Mouse (Mus musculus) limb, embryonic 13.5 days (tissue): ENCODE measurements around the gene Tubb3. TPM values are rescaled to one million over a fixed set of nuclear protein-coding genes. Genes with fewer than 3 reads are reported as not detected.
"Not testable (repeated sequence)": the region's sequence is repeated elsewhere in the genome, so short reads cannot be mapped to it uniquely, and the experiment has no call there.

ENCODE experiments used
- ATAC-seq: fragments of 200-750 bp; cut with Nextera tagmentation; 2 replicates; pipeline ENCODE4 v1.8.0; 2017; ENCODE audit warnings: low read depth, moderate number of reproducible peaks, moderate TSS enrichment; ENCODE audit not compliant: low FRiP score
- H3K27ac ChIP-seq: fragments of 300-500 bp; sonication (generic); 2 replicates; pipeline ENCODE4 v1.5.1; 2015; ENCODE audit warnings: inconsistent platforms, mild to moderate bottlenecking, moderate library complexity
- H3K27me3 ChIP-seq: fragments of 300-500 bp; sonication (generic); 2 replicates; pipeline ENCODE4 v1.6.1; 2015; ENCODE audit warnings: mild to moderate bottlenecking, inconsistent platforms
- H3K36me3 ChIP-seq: fragments of 300-500 bp; sonication (generic); 2 replicates; pipeline ENCODE4 v1.6.1; 2015; ENCODE audit warnings: inconsistent platforms, mild to moderate bottlenecking, moderate library complexity
- H3K4me1 ChIP-seq: fragments of 300-500 bp; sonication (generic); 2 replicates; pipeline ENCODE4 v1.6.1; 2015; ENCODE audit warnings: inconsistent platforms
- H3K4me2 ChIP-seq: fragments of 300-500 bp; sonication (generic); replicated peaks from 2 replicates; pipeline ENCODE4 v1.6.1; 2015; ENCODE audit warnings: inconsistent platforms, mild to moderate bottlenecking, moderate library complexity
- H3K4me3 ChIP-seq: fragments of 300-500 bp; sonication (generic); 2 replicates; pipeline ENCODE4 v1.5.1; 2015; ENCODE audit warnings: moderate library complexity, mild to moderate bottlenecking, inconsistent platforms
- H3K9ac ChIP-seq: fragments of 300-500 bp; sonication (generic); 2 replicates; pipeline ENCODE4 v1.6.1; 2015; ENCODE audit warnings: mild to moderate bottlenecking, inconsistent platforms
- H3K9me3 ChIP-seq: fragments of 300-500 bp; sonication (generic); 2 replicates; pipeline ENCODE4 v1.6.1; 2016; ENCODE audit warnings: inconsistent platforms
- WGBS: fragments of 180-500 bp; shearing (Covaris S2); methylation state at CpG from one replicate; pipeline ENCODE4 v1.1.7; 2015; 5-methylcytosine and 5-hydroxymethylcytosine counted together
- polyA plus RNA-seq: library from polyadenylated mRNA; unstranded; fragments of >200 nt; fragmentation: Nextera tagmentation; extraction: Ambion mirVana; gene quantifications from 2 replicates; pipeline ENCODE4 v1.2.1, GENCODE M21; 2015

Gene Tubb3
- polyA plus RNA-seq, 1 experiment from 2014 or later: 6.9 TPM

- Histone ChIP-seq H3K27me3 (peaks cover 41% of the 10 kb centered on the region), H3K4me1 (peaks cover 21% of the 10 kb centered on the region)
- H3K36me3 ChIP-seq, H3K9me3 ChIP-seq, ATAC-seq, H3K9ac ChIP-seq, H3K27ac ChIP-seq, H3K4me2 ChIP-seq, H3K4me3 ChIP-seq: not testable (repeated sequence)
- WGBS: 77% methylated on average over 5 of the region's 5 CpGs
Measured at GRCm38 (mm10) chr8:123414997-123415696, 3.9 kb downstream of the Tubb3 start.

GRCm38 (mm10) chr8:123415967-123416943 is 5.0 kb downstream of the Tubb3 start:
- Histone ChIP-seq H3K9ac (no peak overlapping the region), H3K9me3 (no peaks in the 10 kb centered on the region), H3K27me3 (peaks cover 30% of the 10 kb centered on the region), H3K27ac (no peak overlapping the region), H3K4me3 (no peak overlapping the region), H3K4me2 (no peak overlapping the region), H3K36me3 (no peaks in the 10 kb centered on the region), H3K4me1 (peaks cover 13% of the 10 kb centered on the region)
- no peak for ATAC-seq
- 87% methylated on average over 8 of the region's 8 CpGs for WGBS

- H3K27me3 ChIP-seq: peaks cover 22% of the 10 kb centered on the region
- H3K27ac ChIP-seq: no peak overlapping the region
- 78% methylated on average over 8 of the region's 8 CpGs for WGBS
- H3K4me1 ChIP-seq: peaks cover 6% of the 10 kb centered on the region
- H3K4me2 ChIP-seq: no peak overlapping the region
- no peaks in the 10 kb centered on the region for H3K9me3 ChIP-seq
- no peaks in the 10 kb centered on the region for H3K36me3 ChIP-seq
- no peak overlapping the region for H3K9ac ChIP-seq
- ATAC-seq: no peak
- no peak overlapping the region for H3K4me3 ChIP-seq
Measured at GRCm38 (mm10) chr8:123416944-123417555, 5.8 kb downstream of the Tubb3 start.

GRCm38 (mm10) chr8:123419711-123420110 is 8.5 kb downstream of the Tubb3 start:
- ATAC-seq: no peak
- Histone ChIP-seq H3K27ac (no peak overlapping the region), H3K9me3 (no peaks in the 10 kb centered on the region), H3K36me3 (no peaks in the 10 kb centered on the region), H3K4me3 (no peak overlapping the region), H3K4me2 (no peak overlapping the region), H3K9ac (no peak overlapping the region), H3K4me1 (no peaks in the 10 kb centered on the region; the same call in 1 of the 2 replicates), H3K27me3 (no peaks in the 10 kb centered on the region)
- WGBS: 86% methylated on average over 4 of the region's 4 CpGs

GRCm38 (mm10) chr8:123420525-123421281 is 9.5 kb downstream of the Tubb3 start:
- no peaks in the 10 kb centered on the region for H3K27me3 ChIP-seq
- no peak overlapping the region for H3K27ac ChIP-seq
- no peaks in the 10 kb centered on the region for H3K9me3 ChIP-seq
- no peaks in the 10 kb centered on the region; the same call in 1 of the 2 replicates for H3K4me1 ChIP-seq
- H3K4me3 ChIP-seq: no peak overlapping the region
- H3K36me3 ChIP-seq: no peaks in the 10 kb centered on the region
- ATAC-seq: no peak
- no peak overlapping the region for H3K4me2 ChIP-seq
- H3K9ac ChIP-seq: no peak overlapping the region
- WGBS: 92% methylated on average over 34 of the region's 34 CpGs

- Histone ChIP-seq H3K9me3 (no peaks in the 10 kb centered on the region), H3K9ac (no peak overlapping the region), H3K27ac (no peak overlapping the region), H3K36me3 (no peaks in the 10 kb centered on the region), H3K27me3 (no peaks in the 10 kb centered on the region), H3K4me3 (no peak overlapping the region), H3K4me2 (no peak overlapping the region), H3K4me1 (no peaks in the 10 kb centered on the region; the same call in 1 of the 2 replicates)
- WGBS: 87% methylated on average over 19 of the region's 19 CpGs
- no peak for ATAC-seq
Measured at GRCm38 (mm10) chr8:123421325-123421724, 10.1 kb downstream of the Tubb3 start.

GRCm38 (mm10) chr8:123422056-123422780 is 11.0 kb downstream of the Tubb3 start:
- ATAC-seq: no peak
- no peaks in the 10 kb centered on the region for H3K36me3 ChIP-seq
- peak overlapping the region; percentile 19; the same call in 1 of the 2 replicates for H3K4me3 ChIP-seq
- H3K4me2 ChIP-seq: peak overlapping the region; percentile 50
- H3K27me3 ChIP-seq: no peaks in the 10 kb centered on the region
- H3K4me1 ChIP-seq: no peaks in the 10 kb centered on the region; the same call in 1 of the 2 replicates
- peaks cover 8% of the 10 kb centered on the region for H3K9me3 ChIP-seq
- WGBS: 16% methylated on average over 17 of the region's 17 CpGs
- H3K27ac ChIP-seq: no peak overlapping the region
- H3K9ac ChIP-seq: no peak overlapping the region

- Histone ChIP-seq H3K4me2 (no peak overlapping the region), H3K4me1 (no peaks in the 10 kb centered on the region; the same call in 1 of the 2 replicates), H3K4me3 (no peak overlapping the region), H3K27me3 (no peaks in the 10 kb centered on the region), H3K9me3 (peaks cover 13% of the 10 kb centered on the region), H3K27ac (no peak overlapping the region), H3K9ac (no peak overlapping the region), H3K36me3 (no peaks in the 10 kb centered on the region)
- ATAC-seq: no peak
- 14% methylated on average over 3 of the region's 3 CpGs for WGBS
Measured at GRCm38 (mm10) chr8:123422781-123423159, 11.5 kb downstream of the Tubb3 start.

GRCm38 (mm10) chr8:123423441-123423840 is 12.2 kb downstream of the Tubb3 start, which contains the start of gene Def8:
Def8 (plus strand) TSS chr8:123423527.
- Histone ChIP-seq H3K9me3 (peaks cover 20% of the 10 kb centered on the region), H3K4me3 (peak within 1 kb of the TSS; percentile 19; the same call in 1 of the 2 replicates), H3K9ac (no peak within 1 kb of the TSS), H3K4me1 (no peaks in the 10 kb centered on the region; the same call in 1 of the 2 replicates), H3K36me3 (no peaks in the 10 kb centered on the region), H3K27ac (no peak within 1 kb of the TSS), H3K27me3 (no peaks in the 10 kb centered on the region), H3K4me2 (peak within 1 kb of the TSS; percentile 50)
- ATAC-seq: no peak
- WGBS: 72% methylated on average over 7 of the region's 7 CpGs

GRCm38 (mm10) chr8:123426511-123427509 is 15.6 kb downstream of the Tubb3 start:
- Histone ChIP-seq H3K36me3 (no peaks in the 10 kb centered on the region), H3K4me3 (no peak overlapping the region), H3K27ac (no peak overlapping the region), H3K9me3 (peaks cover 48% of the 10 kb centered on the region), H3K27me3 (no peaks in the 10 kb centered on the region), H3K4me1 (no peaks in the 10 kb centered on the region; the same call in 1 of the 2 replicates), H3K9ac (no peak overlapping the region), H3K4me2 (no peak overlapping the region)
- WGBS: 96% methylated on average over 27 of the region's 27 CpGs
- ATAC-seq: no peak
